Mouse (Mus musculus): Measurements from ENCODE around the gene Npnt. TPM values are rescaled to one million over a fixed set of nuclear protein-coding genes. Genes with fewer than 3 reads are reported as not detected.

The Npnt gene
- polyA plus RNA-seq, 1 experiment from 2014 or later = 33.0 TPM

DNA sequence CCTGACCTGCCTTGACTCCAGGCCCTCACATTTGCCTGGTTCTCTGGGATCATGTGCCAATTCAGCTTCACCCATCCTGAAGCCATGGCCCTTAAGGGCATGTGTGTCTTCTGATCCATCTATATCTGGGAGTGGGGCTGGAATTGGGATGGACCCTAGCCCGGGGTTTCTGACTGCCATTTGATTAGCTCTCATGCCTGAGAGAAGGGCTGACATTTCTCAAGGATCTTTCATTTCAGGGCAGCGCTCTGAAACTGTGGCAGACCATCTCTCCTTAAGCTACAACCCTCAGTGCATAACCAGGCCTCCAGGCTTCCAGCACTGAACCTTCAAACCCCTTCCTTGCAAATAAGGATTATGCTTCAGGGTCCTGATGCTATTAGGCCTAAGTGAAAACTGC lies 99.7 kb downstream of the Npnt start:
- H3K27ac ChIP-seq (ENCODE audit: low read length) = no peak overlapping the region

GRCm38 (mm10) chr3:132849669-132850068 lies 100.4 kb downstream of the Npnt start:
- H3K4me2 ChIP-seq (ENCODE audit: low read length) = no peak overlapping the region
- no peaks in the 10 kb centered on the region for H3K27me3 ChIP-seq (ENCODE audit: control insufficient read depth, insufficient read depth, low read depth, low read length)
- no peak overlapping the region for H3K9ac ChIP-seq (ENCODE audit: low read depth, low read length)
- H3K4me3 ChIP-seq (ENCODE audit: low read depth, low read length) = no peak overlapping the region
- 70% methylated on average over 7 of the region's 7 CpGs for WGBS
- H3K27ac ChIP-seq (ENCODE audit: low read length) = no peak overlapping the region
- ATAC-seq = no peak
- H3K9me3 ChIP-seq (replicated peaks; ENCODE audit: control insufficient read depth, low read length, poor library complexity, severe bottlenecking) = no peaks in the 10 kb centered on the region
- peaks cover 5% of the 10 kb centered on the region; the same call in 1 of the 2 replicates for H3K4me1 ChIP-seq (ENCODE audit: control insufficient read depth, insufficient read depth, low read length)
- H3K36me3 ChIP-seq (ENCODE audit: control insufficient read depth, insufficient read depth, low read length) = no peaks in the 10 kb centered on the region

More for the DNA sequence above, 99.7 kb downstream of the Npnt start:
- no peak for ATAC-seq
- 77% methylated on average over 2 of the region's 2 CpGs for WGBS
- H3K36me3 ChIP-seq (ENCODE audit: control insufficient read depth, insufficient read depth, low read length) = no peaks in the 10 kb centered on the region
- H3K9ac ChIP-seq (ENCODE audit: low read depth, low read length) = no peak overlapping the region
- no peak overlapping the region for H3K4me2 ChIP-seq (ENCODE audit: low read length)
- H3K27me3 ChIP-seq (ENCODE audit: control insufficient read depth, insufficient read depth, low read depth, low read length) = no peaks in the 10 kb centered on the region
- peaks cover 5% of the 10 kb centered on the region; the same call in 1 of the 2 replicates for H3K4me1 ChIP-seq (ENCODE audit: control insufficient read depth, insufficient read depth, low read length)
- no peaks in the 10 kb centered on the region for H3K9me3 ChIP-seq (replicated peaks; ENCODE audit: control insufficient read depth, low read length, poor library complexity, severe bottlenecking)
- no peak overlapping the region for H3K4me3 ChIP-seq (ENCODE audit: low read depth, low read length)

GRCm38 (mm10) chr3:132842676-132843075 lies 107.4 kb downstream of the Npnt start:
- WGBS = 96% methylated on average over 6 of the region's 6 CpGs
- H3K27ac ChIP-seq (ENCODE audit: low read length) = no peak overlapping the region

DNA sequence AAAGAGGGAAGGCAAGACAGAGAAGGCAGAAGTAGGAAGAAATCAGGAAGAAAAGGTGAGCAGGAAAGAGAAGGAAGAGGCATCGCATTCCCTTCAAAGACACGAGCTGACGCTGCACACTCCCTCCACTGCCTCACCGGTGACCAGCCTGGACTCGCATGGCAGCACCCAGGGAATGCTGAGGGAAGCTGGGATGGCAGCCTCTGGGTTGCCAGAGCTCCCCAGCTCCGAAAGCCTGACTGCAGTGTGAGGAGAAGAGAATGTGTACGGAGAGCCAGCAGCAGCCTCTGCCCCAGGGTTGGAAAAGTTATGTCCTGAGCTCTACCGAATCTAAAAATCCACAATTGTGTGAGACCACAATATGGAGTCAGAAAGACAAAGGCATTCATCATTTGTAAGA lies 110.6 kb downstream of the Npnt start:
- Histone ChIP-seq H3K4me1 (ENCODE audit: control insufficient read depth, insufficient read depth, low read length) (no peaks in the 10 kb centered on the region), H3K9me3 (replicated peaks; ENCODE audit: control insufficient read depth, low read length, poor library complexity, severe bottlenecking) (no peaks in the 10 kb centered on the region), H3K9ac (ENCODE audit: low read depth, low read length) (no peak overlapping the region), H3K36me3 (ENCODE audit: control insufficient read depth, insufficient read depth, low read length) (peaks cover 27% of the 10 kb centered on the region), H3K27me3 (ENCODE audit: control insufficient read depth, insufficient read depth, low read depth, low read length) (no peaks in the 10 kb centered on the region), H3K4me2 (ENCODE audit: low read length) (no peak overlapping the region), H3K27ac (ENCODE audit: low read length) (no peak overlapping the region), H3K4me3 (ENCODE audit: low read depth, low read length) (no peak overlapping the region)
- ATAC-seq = no peak
- WGBS = 81% methylated on average over 8 of the region's 8 CpGs

More at GRCm38 (mm10) chr3:132842676-132843075, 107.4 kb downstream of the Npnt start:
- ATAC-seq = no peak
- Histone ChIP-seq H3K27me3 (ENCODE audit: control insufficient read depth, insufficient read depth, low read depth, low read length) (no peaks in the 10 kb centered on the region), H3K36me3 (ENCODE audit: control insufficient read depth, insufficient read depth, low read length) (peaks cover 27% of the 10 kb centered on the region), H3K9ac (ENCODE audit: low read depth, low read length) (no peak overlapping the region), H3K4me2 (ENCODE audit: low read length) (no peak overlapping the region), H3K9me3 (replicated peaks; ENCODE audit: control insufficient read depth, low read length, poor library complexity, severe bottlenecking) (no peaks in the 10 kb centered on the region), H3K4me3 (ENCODE audit: low read depth, low read length) (no peak overlapping the region), H3K4me1 (ENCODE audit: control insufficient read depth, insufficient read depth, low read length) (no peaks in the 10 kb centered on the region)

DNA sequence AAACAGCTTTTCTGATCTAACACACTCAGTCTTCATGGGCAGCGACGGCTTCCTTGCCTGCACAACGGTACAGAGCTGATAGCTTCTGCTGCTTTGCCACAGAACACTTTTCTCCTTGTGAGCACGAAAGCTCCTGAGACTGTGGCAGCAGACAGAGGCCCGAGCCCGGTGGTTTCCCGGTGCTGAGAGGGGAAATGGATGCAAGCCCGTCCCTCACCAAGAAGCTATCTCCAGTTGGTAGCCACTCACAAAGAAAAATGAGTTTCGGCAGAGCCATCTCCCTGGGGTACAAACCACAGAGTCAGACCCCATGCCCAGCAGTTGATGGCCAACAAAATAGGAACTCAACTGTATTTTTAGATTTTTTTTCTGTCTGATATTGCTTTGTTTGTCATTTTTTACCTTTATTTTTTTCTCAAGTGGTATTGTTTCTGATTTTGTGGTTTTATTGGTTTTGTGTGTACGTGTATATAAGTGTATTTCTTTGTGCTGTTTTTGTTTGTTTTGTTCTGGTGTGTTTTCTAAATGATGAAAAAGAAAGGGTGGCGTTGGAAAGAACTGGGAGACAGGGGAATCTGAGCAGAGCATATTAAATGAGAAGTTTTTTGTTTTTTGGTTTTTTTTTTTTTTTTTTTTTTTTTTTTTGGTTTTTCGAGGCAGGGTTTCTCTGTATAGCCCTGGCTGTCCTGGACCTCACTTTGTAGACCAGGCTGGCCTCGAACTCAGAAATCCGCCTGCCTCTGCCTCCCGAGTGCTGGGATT lies 111.3 kb downstream of the Npnt start:
- ATAC-seq = no peak
- Histone ChIP-seq H3K27me3 (ENCODE audit: control insufficient read depth, insufficient read depth, low read depth, low read length) (no peaks in the 10 kb centered on the region), H3K9me3 (replicated peaks; ENCODE audit: control insufficient read depth, low read length, poor library complexity, severe bottlenecking) (no peaks in the 10 kb centered on the region), H3K4me2 (ENCODE audit: low read length) (no peak overlapping the region), H3K36me3 (ENCODE audit: control insufficient read depth, insufficient read depth, low read length) (peaks cover 27% of the 10 kb centered on the region), H3K9ac (ENCODE audit: low read depth, low read length) (no peak overlapping the region), H3K4me3 (ENCODE audit: low read depth, low read length) (no peak overlapping the region), H3K27ac (ENCODE audit: low read length) (no peak overlapping the region), H3K4me1 (ENCODE audit: control insufficient read depth, insufficient read depth, low read length) (no peaks in the 10 kb centered on the region)
- 94% methylated on average over 14 of the region's 15 CpGs for WGBS

- H3K4me1 ChIP-seq (ENCODE audit: control insufficient read depth, insufficient read depth, low read length) = no peaks in the 10 kb centered on the region
- peaks cover 27% of the 10 kb centered on the region for H3K36me3 ChIP-seq (ENCODE audit: control insufficient read depth, insufficient read depth, low read length)
- H3K27ac ChIP-seq (ENCODE audit: low read length) = no peak overlapping the region
- H3K9ac ChIP-seq (ENCODE audit: low read depth, low read length) = no peak overlapping the region
- no peaks in the 10 kb centered on the region for H3K9me3 ChIP-seq (replicated peaks; ENCODE audit: control insufficient read depth, low read length, poor library complexity, severe bottlenecking)
- no peak overlapping the region for H3K4me2 ChIP-seq (ENCODE audit: low read length)
- 83% methylated on average over 4 of the region's 4 CpGs for WGBS
- no peak for ATAC-seq
- no peaks in the 10 kb centered on the region for H3K27me3 ChIP-seq (ENCODE audit: control insufficient read depth, insufficient read depth, low read depth, low read length)
- H3K4me3 ChIP-seq (ENCODE audit: low read depth, low read length) = no peak overlapping the region
Observed at GRCm38 (mm10) chr3:132837134-132837533, 113.0 kb downstream of the Npnt start.

DNA sequence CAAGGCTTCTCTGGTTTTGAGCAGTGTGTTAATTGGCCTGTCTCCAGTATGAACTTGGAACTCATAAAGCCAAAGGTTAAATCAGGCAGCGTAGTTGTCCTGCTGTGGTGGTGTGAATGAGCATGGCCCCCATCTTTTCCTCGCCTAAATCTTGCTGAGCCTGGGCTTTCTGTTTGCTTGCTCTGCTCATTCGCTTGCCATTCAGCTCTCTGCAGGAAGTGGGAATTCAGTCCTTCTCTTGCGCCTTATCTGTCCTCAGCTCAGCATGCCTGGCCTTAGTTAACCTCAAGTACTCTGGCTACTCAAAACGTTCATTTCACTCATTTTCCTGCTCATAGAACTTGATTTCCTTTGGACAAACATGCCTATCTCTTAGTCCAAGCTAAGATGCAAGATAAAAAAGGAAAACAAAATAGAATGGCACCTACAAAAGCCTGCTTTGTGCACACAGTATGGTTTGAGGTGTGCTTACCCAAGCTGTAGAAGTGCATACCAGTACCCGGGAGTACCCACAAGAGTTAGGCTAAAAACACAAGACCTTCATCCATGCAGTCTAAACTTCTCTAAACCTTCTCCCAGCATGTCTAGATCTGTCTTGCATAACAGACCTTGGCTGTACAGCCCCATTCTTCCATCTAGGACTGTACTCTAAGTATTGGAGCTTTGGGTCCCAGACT lies 114.8 kb downstream of the Npnt start:
- no peak overlapping the region for H3K4me2 ChIP-seq (ENCODE audit: low read length)
- no peak overlapping the region for H3K4me3 ChIP-seq (ENCODE audit: low read depth, low read length)
- no peaks in the 10 kb centered on the region for H3K9me3 ChIP-seq (replicated peaks; ENCODE audit: control insufficient read depth, low read length, poor library complexity, severe bottlenecking)
- no peak for ATAC-seq
- no peaks in the 10 kb centered on the region for H3K27me3 ChIP-seq (ENCODE audit: control insufficient read depth, insufficient read depth, low read depth, low read length)
- H3K36me3 ChIP-seq (ENCODE audit: control insufficient read depth, insufficient read depth, low read length) = peaks cover 17% of the 10 kb centered on the region
- no peak overlapping the region for H3K9ac ChIP-seq (ENCODE audit: low read depth, low read length)
- H3K4me1 ChIP-seq (ENCODE audit: control insufficient read depth, insufficient read depth, low read length) = no peaks in the 10 kb centered on the region
- 79% methylated on average over 6 of the region's 6 CpGs for WGBS
- H3K27ac ChIP-seq (ENCODE audit: low read length) = no peak overlapping the region

All from midbrain, embryonic 16.5 days (tissue).